Mouse (Mus musculus): Measurements from ENCODE around the gene Ccdc113.

DNA sequence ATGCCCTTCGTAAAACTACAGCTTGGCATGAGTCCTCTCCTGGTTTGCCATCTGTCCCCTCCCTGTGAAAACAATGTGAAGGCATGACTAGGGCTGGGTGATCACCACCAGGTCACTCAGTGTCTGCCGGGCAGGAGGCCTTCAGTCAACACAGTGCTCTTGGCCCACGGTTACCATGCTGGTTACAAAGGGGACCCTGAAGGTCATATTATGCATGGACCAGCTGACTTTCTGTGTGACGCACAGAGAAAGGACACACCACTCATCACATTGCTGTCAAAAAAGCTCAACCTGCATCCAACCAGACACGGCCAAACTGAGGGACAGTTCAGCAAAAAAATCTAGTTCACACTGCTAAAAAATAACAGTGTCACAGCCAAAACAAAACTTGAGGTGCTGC, 43.9 kb upstream of the Ccdc113 start, which contains the start of gene Csnk2a2:
- TF ChIP-seq TCF12 (IDR thresholded peaks at IDR 0.05; ENCODE audit: low read depth, low read length) (no peak), POLR2A (IDR thresholded peaks at IDR 0.05; ENCODE audit: low read depth, low read length) (no peak), CTCF (conservative IDR thresholded peaks at IDR 0.05 in 1 of 2, IDR thresholded peaks at IDR 0.05 in 1 of 2; ENCODE audit: low read depth in 2 of 2, low read length in 2 of 2) (no peak), POLR2AphosphoS2 (IDR thresholded peaks at IDR 0.05; ENCODE audit: low read depth, low read length) (no peak)

All from CH12.LX (cell line).